ENCODE assay signal across 7 mouse cellular contexts in genomic region chr7:80994663-80995005, GRCm38 (mm10). TPM values are rescaled to one million over a fixed set of nuclear protein-coding genes. Genes with fewer than 3 reads are reported as not detected.
DNase-seq lines count a peak whose midpoint lies in the region; ATAC-seq and TF ChIP-seq lines count a peak whose summit lies in the region.

No protein-coding gene starts in this region.

- peaks cover 65% of the 10 kb centered on the region for H3K79me2 ChIP-seq in macrophage (ENCODE audit: inconsistent target)

- H3K27ac ChIP-seq in brown adipose tissue, adult 24 weeks (replicated peaks; ENCODE audit: low read depth, low read length) = peak overlapping the region; percentile 38; the same call in 1 of the 2 replicates
- peak overlapping the region; percentile 98 for H3K27ac ChIP-seq in heart, postnatal 0 days (ENCODE audit: low read depth)
- H3K27ac ChIP-seq in macrophage = peak overlapping the region; percentile 67

- H3K9me3 ChIP-seq in heart, postnatal 0 days (replicated peaks; ENCODE audit: control insufficient read depth, low read length) = no peaks in the 10 kb centered on the region

- H3K27me3 ChIP-seq in heart, postnatal 0 days (ENCODE audit: control insufficient read depth, insufficient read depth, low read length) = no peaks in the 10 kb centered on the region

- H3K36me3 ChIP-seq in heart, postnatal 0 days (replicated peaks; ENCODE audit: control insufficient read depth, insufficient read depth, low read length) = no peaks in the 10 kb centered on the region
- H3K36me3 ChIP-seq in macrophage (ENCODE audit: inconsistent target) = no peaks in the 10 kb centered on the region

- 14% methylated on average over 6 of the region's 6 CpGs for WGBS in heart, postnatal 0 days
- WGBS in macrophage (ENCODE audit: missing documents) = 8% methylated on average over 6 of the region's 6 CpGs

- ATAC-seq in heart, postnatal 0 days (ENCODE audit: insufficient read depth, low read depth) = no peak

- peak; percentile 13 to 16 for DNase-seq in layer of hippocampus, postnatal 10 days (ENCODE audit: low spot score in 2 of 2)
- DNase-seq in layer of hippocampus, postnatal 25 days (ENCODE audit: extremely low spot score in 1 of 2, low spot score in 1 of 2) = no peak
- peak; percentile 11 for DNase-seq in heart, postnatal 0 days (ENCODE audit: low spot score)
- no peak for DNase-seq in frontal cortex, postnatal 10 days (ENCODE audit: low spot score in 2 of 2)
- DNase-seq in adrenal gland, postnatal 36 days = no peak

- no peak for TF ChIP-seq CTCF in heart, postnatal 0 days (IDR thresholded peaks at IDR 0.05; ENCODE audit: low read depth)

- peak overlapping the region; percentile 93 for H3K4me2 ChIP-seq in heart, postnatal 0 days (ENCODE audit: low read depth, low read length)

- H3K4me1 ChIP-seq in brown adipose tissue, adult 24 weeks (ENCODE audit: control insufficient read depth, insufficient read depth, insufficient read length, low read length) = peaks cover 18% of the 10 kb centered on the region; the same call in 1 of the 2 replicates
- peaks cover 24% of the 10 kb centered on the region for H3K4me1 ChIP-seq in heart, postnatal 0 days (ENCODE audit: control insufficient read depth, insufficient read depth)

- peak overlapping the region; percentile 88 for H3K4me3 ChIP-seq in brown adipose tissue, adult 24 weeks (ENCODE audit: insufficient read depth, low read depth, low read length)
- peak overlapping the region; percentile 91 for H3K4me3 ChIP-seq in heart, postnatal 0 days (ENCODE audit: low read depth, low read length)
- peak overlapping the region; percentile 87 for H3K4me3 ChIP-seq in macrophage (ENCODE audit: inconsistent target)

- TF ChIP-seq EP300 in heart, postnatal 0 days (IDR thresholded peaks at IDR 0.05; ENCODE audit: low read depth) = no peak

- H3K9ac ChIP-seq in heart, postnatal 0 days (replicated peaks; ENCODE audit: low read depth, low read length) = peak overlapping the region; percentile 98

RNA-seq across cellular contexts. Expression of gene Zfp592, which starts 1.2 kb away (rescaled TPM):
- 10 to 100 TPM; 24.8 to 32.7 TPM for total RNA-seq in layer of hippocampus, postnatal 10 days (2021)
- total RNA-seq in layer of hippocampus, postnatal 25 days (2021) = 10 to 100 TPM; 20.1 to 20.8 TPM
- polyA plus RNA-seq in brown adipose tissue, adult 24 weeks (2012; ENCODE audit: insufficient read depth, insufficient read length, missing spikeins) = 14.3 and 15.6 TPM in 2 replicates
- total RNA-seq in heart, postnatal 0 days (2014; rRNA removed; ENCODE audit: low replicate concordance) = 23.7 and 37.0 TPM in 2 replicates
- 3.9 and 4.1 TPM in 2 replicates for polyA plus RNA-seq in heart, postnatal 0 days (2015; fragmentation: Nextera tagmentation; extraction: Ambion mirVana)
- 10 to 100 TPM; 13.9 to 55.6 (median 35.3) TPM for total RNA-seq in macrophage (2018; cell fraction: chromatin; rRNA removed)
- total RNA-seq in macrophage (2018; cell fraction: cytosol; rRNA removed) = 10 to 100 TPM in 23 of 26 experiments, 1 to 10 TPM in 3; 8.3 to 20.6 (median 15.7) TPM
- total RNA-seq in macrophage (2018; cell fraction: nucleus; rRNA removed) = 10 to 100 TPM; 15.1 to 50.4 (median 30.7) TPM
- 14.6 to 15.0 TPM (median 15.0 TPM) in 3 replicates for polyA plus RNA-seq in macrophage (2018)
- 10 to 100 TPM; 21.9 to 34.3 TPM for total RNA-seq in adrenal gland, postnatal 36 days (2021)

RNA-seq across cellular contexts. Expression of gene Sec11a, which starts 47.1 kb away (rescaled TPM):
- total RNA-seq in layer of hippocampus, postnatal 10 days (2021) = 10 to 100 TPM; 75.7 to 79.5 TPM
- 10 to 100 TPM; 54.5 to 58.6 TPM for total RNA-seq in layer of hippocampus, postnatal 25 days (2021)
- polyA plus RNA-seq in brown adipose tissue, adult 24 weeks (2012; ENCODE audit: insufficient read depth, insufficient read length, missing spikeins) = 61.2 and 77.2 TPM in 2 replicates
- total RNA-seq in heart, postnatal 0 days (2014; rRNA removed; ENCODE audit: low replicate concordance) = 79.2 and 118 TPM in 2 replicates
- polyA plus RNA-seq in heart, postnatal 0 days (2015; fragmentation: Nextera tagmentation; extraction: Ambion mirVana) = 104 and 110 TPM in 2 replicates
- total RNA-seq in macrophage (2018; cell fraction: chromatin; rRNA removed) = 10 to 100 TPM; 13.3 to 78.5 (median 50.6) TPM
- total RNA-seq in macrophage (2018; cell fraction: cytosol; rRNA removed) = 10 to 100 TPM; 66.5 to 100.0 (median 81.5) TPM
- 100 to 1,000 TPM in 12 of 26 experiments, 10 to 100 TPM in 14; 51.2 to 154 (median 97.0) TPM for total RNA-seq in macrophage (2018; cell fraction: nucleus; rRNA removed)
- polyA plus RNA-seq in macrophage (2018) = 67.1 to 82.0 TPM (median 75.1 TPM) in 3 replicates
- 100 to 1,000 TPM; 100 to 116 TPM for total RNA-seq in adrenal gland, postnatal 36 days (2021)

Comparison
In these comparisons a context has a peak if more than half of its experiments do, and no peak if none do; other contexts are left out.
1. DNase-seq: peak in layer of hippocampus, postnatal 10 days (2 of 2) and heart, postnatal 0 days (single experiment); none in layer of hippocampus, postnatal 25 days (0 of 2), frontal cortex, postnatal 10 days (0 of 2) and adrenal gland, postnatal 36 days (0 of 2).
2. H3K27ac ChIP-seq: peak in every context shown above with its lines; median percentile 98 in heart, postnatal 0 days; 67 in macrophage; 38 in brown adipose tissue, adult 24 weeks.
3. Peak in every context shown above with its lines, with median percentiles within 50 percentile points of each other: H3K4me3 ChIP-seq.